8 mouse cellular contexts compared by ENCODE assay signal in genomic region chr16:4642190-4642589, GRCm38 (mm10). TPM values are rescaled to one million over a fixed set of nuclear protein-coding genes. Genes with fewer than 3 reads are reported as not detected.
DNase-seq lines count a peak whose midpoint lies in the region; ATAC-seq and TF ChIP-seq lines count a peak whose summit lies in the region.

No protein-coding gene starts in this region.

- H3K4me2 ChIP-seq in heart, embryonic 14.5 days (ENCODE audit: low read length), result peak overlapping the region; percentile 89
- peak overlapping the region; percentile 72 for H3K4me2 ChIP-seq in kidney, postnatal 0 days (ENCODE audit: low read length)
- peak overlapping the region; percentile 88 for H3K4me2 ChIP-seq in lung, embryonic 14.5 days

- H3K9me3 ChIP-seq in heart, embryonic 14.5 days (ENCODE audit: control insufficient read depth, low read length), result no peaks in the 10 kb centered on the region
- no peaks in the 10 kb centered on the region for H3K9me3 ChIP-seq in kidney, postnatal 0 days (replicated peaks; ENCODE audit: low read length)
- H3K9me3 ChIP-seq in lung, embryonic 14.5 days (ENCODE audit: low read depth, low read length), result no peaks in the 10 kb centered on the region

- peak overlapping the region; percentile 82 to 91 for H3K27ac ChIP-seq in heart, embryonic 14.5 days (replicated peaks in 1 of 2; ENCODE audit: control insufficient read depth in 1 of 2, insufficient read depth in 1 of 2, low read depth in 2 of 2, low read length in 2 of 2)
- H3K27ac ChIP-seq in kidney, postnatal 0 days, result peak overlapping the region; percentile 88
- peak overlapping the region; percentile 93 for H3K27ac ChIP-seq in lung, embryonic 14.5 days (ENCODE audit: low read depth)
- H3K27ac ChIP-seq in thymus, adult 2 months (ENCODE audit: control insufficient read depth, insufficient read depth, low read length), result no peak overlapping the region

- peak; percentile 38; the same call in 1 of the 2 replicates for TF ChIP-seq CTCF in kidney, postnatal 0 days (IDR thresholded peaks at IDR 0.05; ENCODE audit: low read depth)
- TF ChIP-seq CTCF in lung, embryonic 14.5 days (IDR thresholded peaks at IDR 0.05; ENCODE audit: low read depth), result 0 out of 2 replicates have a peak, but pooled peaks have one; percentile 32
- TF ChIP-seq CTCF in thymus, adult 2 months (IDR thresholded peaks at IDR 0.05; ENCODE audit: borderline replicate concordance, control insufficient read depth, extremely low read depth, insufficient read depth, low read length, poor library complexity), result no peak

- H3K9ac ChIP-seq in heart, embryonic 14.5 days (ENCODE audit: low read length), result peak overlapping the region; percentile 9; the same call in 1 of the 2 replicates
- peak overlapping the region; percentile 1; the same call in 1 of the 2 replicates for H3K9ac ChIP-seq in kidney, postnatal 0 days (ENCODE audit: low read depth, low read length)
- peak overlapping the region; percentile 32; the same call in 1 of the 2 replicates for H3K9ac ChIP-seq in lung, embryonic 14.5 days

- peaks cover 52 to 76% of the 10 kb centered on the region in 2 experiments for H3K4me1 ChIP-seq in heart, embryonic 14.5 days (ENCODE audit: control insufficient read depth in 2 of 2, insufficient read depth in 2 of 2, low read length in 2 of 2)
- H3K4me1 ChIP-seq in kidney, postnatal 0 days (replicated peaks; ENCODE audit: insufficient read depth, low read length), result peaks cover 46% of the 10 kb centered on the region
- peaks cover 38% of the 10 kb centered on the region for H3K4me1 ChIP-seq in lung, embryonic 14.5 days (ENCODE audit: insufficient read depth)
- H3K4me1 ChIP-seq in thymus, adult 2 months (replicated peaks; ENCODE audit: control insufficient read depth, insufficient read depth, low read length), result no peaks in the 10 kb centered on the region

- H3K4me3 ChIP-seq in heart, embryonic 14.5 days (ENCODE audit: control insufficient read depth in 1 of 2, insufficient read depth in 1 of 2, low read depth in 1 of 2, low read length in 2 of 2), result peak overlapping the region; percentile 4 to 82; a peak in 2 of 4 replicates
- H3K4me3 ChIP-seq in kidney, postnatal 0 days (replicated peaks; ENCODE audit: low read depth, low read length), result peak overlapping the region; percentile 68
- H3K4me3 ChIP-seq in lung, embryonic 14.5 days (ENCODE audit: low read depth, low read length), result peak overlapping the region; percentile 81
- H3K4me3 ChIP-seq in thymus, adult 2 months (ENCODE audit: control insufficient read depth, insufficient read depth, low read length), result no peak overlapping the region

- peaks cover 17% of the 10 kb centered on the region for H3K36me3 ChIP-seq in heart, embryonic 14.5 days (ENCODE audit: control insufficient read depth, insufficient read depth, low read length)
- 0 out of 2 replicates have a peak, but pooled peaks cover 4% of the 10 kb centered on the region for H3K36me3 ChIP-seq in kidney, postnatal 0 days (ENCODE audit: insufficient read depth, low read length)
- H3K36me3 ChIP-seq in lung, embryonic 14.5 days (ENCODE audit: insufficient read depth), result peaks cover 21% of the 10 kb centered on the region; the same call in 1 of the 2 replicates
- H3K36me3 ChIP-seq in thymus, adult 2 months (ENCODE audit: control insufficient read depth, insufficient read depth, low read length), result no peaks in the 10 kb centered on the region

- ATAC-seq in heart, embryonic 14.5 days (ENCODE audit: insufficient number of reproducible peaks, insufficient read depth, low FRiP score, low read depth), result peak; percentile 63
- ATAC-seq in kidney, postnatal 0 days (replicated peaks; ENCODE audit: low FRiP score, low read depth), result peak; percentile 75
- ATAC-seq in lung, embryonic 14.5 days (ENCODE audit: insufficient read depth), result peak; percentile 75

- TF ChIP-seq POLR2A in thymus, adult 2 months (IDR thresholded peaks at IDR 0.05; ENCODE audit: control insufficient read depth, extremely low read depth, insufficient read depth, low read length, poor library complexity), result no peak

- WGBS in heart, embryonic 14.5 days, result 13% methylated on average over 13 of the region's 13 CpGs
- 15% methylated on average over 13 of the region's 13 CpGs for WGBS in kidney, postnatal 0 days
- WGBS in lung, embryonic 14.5 days, result 15% methylated on average over 13 of the region's 13 CpGs
- 92% methylated on average over 13 of the region's 13 CpGs for WGBS in thymus, adult 2 months

- DNase-seq in ES-CJ7 (ENCODE audit: low read depth, low spot score), result peak; percentile 35
- peak; percentile 69 for DNase-seq in embryo, embryonic 11 days
- DNase-seq in kidney, postnatal 0 days (ENCODE audit: low spot score), result peak; percentile 97
- DNase-seq in lung, embryonic 14.5 days, result peak; percentile 91
- DNase-seq in right cerebral cortex, postnatal 36 days (ENCODE audit: low spot score in 2 of 2), result peak; percentile 60 to 84
- no peak for DNase-seq in thymus, adult 2 months
- no peak for DNase-seq in spleen, postnatal 14 days (ENCODE audit: low spot score in 2 of 2)

- H3K27me3 ChIP-seq in heart, embryonic 14.5 days (ENCODE audit: control insufficient read depth, insufficient read depth, low read length), result no peaks in the 10 kb centered on the region
- H3K27me3 ChIP-seq in kidney, postnatal 0 days (ENCODE audit: insufficient read depth, low read length), result no peaks in the 10 kb centered on the region
- H3K27me3 ChIP-seq in lung, embryonic 14.5 days (ENCODE audit: insufficient read depth, low read length), result no peaks in the 10 kb centered on the region
- H3K27me3 ChIP-seq in thymus, adult 2 months (ENCODE audit: control insufficient read depth, insufficient read depth, low read length), result no peaks in the 10 kb centered on the region

RNA-seq across cellular contexts. Expression of gene Dnaja3, which starts 2.4 kb away (rescaled TPM):
- 68.9 and 70.3 TPM in 2 replicates for polyA plus RNA-seq in heart, embryonic 14.5 days (2014; fragmentation: Nextera tagmentation; extraction: Ambion mirVana)
- 87.8 and 89.3 TPM in 2 replicates for polyA plus RNA-seq in kidney, postnatal 0 days (2015; fragmentation: Nextera tagmentation; extraction: Ambion mirVana)
- 58.7 and 59.3 TPM in 2 replicates for polyA plus RNA-seq in lung, embryonic 14.5 days (2014; fragmentation: Nextera tagmentation; extraction: Ambion mirVana)
- 18.3 and 19.7 TPM in 2 replicates for polyA plus RNA-seq in thymus, adult 2 months (2012; rRNA removed)

RNA-seq across cellular contexts. Expression of gene Vasn, which starts 2.4 kb away (rescaled TPM):
- 11.9 and 12.8 TPM in 2 replicates for polyA plus RNA-seq in heart, embryonic 14.5 days (2014; fragmentation: Nextera tagmentation; extraction: Ambion mirVana)
- 20.4 and 21.1 TPM in 2 replicates for polyA plus RNA-seq in kidney, postnatal 0 days (2015; fragmentation: Nextera tagmentation; extraction: Ambion mirVana)
- polyA plus RNA-seq in lung, embryonic 14.5 days (2014; fragmentation: Nextera tagmentation; extraction: Ambion mirVana), result 23.1 and 23.5 TPM in 2 replicates
- polyA plus RNA-seq in thymus, adult 2 months (2012; rRNA removed), result 5.3 and 8.1 TPM in 2 replicates

RNA-seq across cellular contexts. Expression of gene Pam16, which starts 17.4 kb away (rescaled TPM):
- 157 and 165 TPM in 2 replicates for polyA plus RNA-seq in heart, embryonic 14.5 days (2014; fragmentation: Nextera tagmentation; extraction: Ambion mirVana)
- 105 and 106 TPM in 2 replicates for polyA plus RNA-seq in kidney, postnatal 0 days (2015; fragmentation: Nextera tagmentation; extraction: Ambion mirVana)
- polyA plus RNA-seq in lung, embryonic 14.5 days (2014; fragmentation: Nextera tagmentation; extraction: Ambion mirVana), result 81.9 and 86.3 TPM in 2 replicates
- 35.7 and 40.4 TPM in 2 replicates for polyA plus RNA-seq in thymus, adult 2 months (2012; rRNA removed)

RNA-seq across cellular contexts. Expression of gene Coro7, which starts 37.4 kb away (rescaled TPM):
- 11.9 TPM in 2 replicates for polyA plus RNA-seq in heart, embryonic 14.5 days (2014; fragmentation: Nextera tagmentation; extraction: Ambion mirVana)
- 13.1 and 16.8 TPM in 2 replicates for polyA plus RNA-seq in kidney, postnatal 0 days (2015; fragmentation: Nextera tagmentation; extraction: Ambion mirVana)
- polyA plus RNA-seq in lung, embryonic 14.5 days (2014; fragmentation: Nextera tagmentation; extraction: Ambion mirVana), result 13.1 and 15.1 TPM in 2 replicates
- 391 and 423 TPM in 2 replicates for polyA plus RNA-seq in thymus, adult 2 months (2012; rRNA removed)

RNA-seq across cellular contexts. Expression of gene Glis2, which starts 47.7 kb away (rescaled TPM):
- 17.8 and 21.4 TPM in 2 replicates for polyA plus RNA-seq in heart, embryonic 14.5 days (2014; fragmentation: Nextera tagmentation; extraction: Ambion mirVana)
- polyA plus RNA-seq in kidney, postnatal 0 days (2015; fragmentation: Nextera tagmentation; extraction: Ambion mirVana), result 74.6 and 78.8 TPM in 2 replicates
- 24.4 and 29.2 TPM in 2 replicates for polyA plus RNA-seq in lung, embryonic 14.5 days (2014; fragmentation: Nextera tagmentation; extraction: Ambion mirVana)
- polyA plus RNA-seq in thymus, adult 2 months (2012; rRNA removed), result 11.8 and 14.3 TPM in 2 replicates

Comparison
In these comparisons a context has a peak if more than half of its experiments do, and no peak if none do; other contexts are left out.
1. DNase-seq: peak in ES-CJ7 (single experiment), embryo, embryonic 11 days (single experiment), kidney, postnatal 0 days (single experiment), lung, embryonic 14.5 days (single experiment) and right cerebral cortex, postnatal 36 days (2 of 2); none in thymus, adult 2 months (single experiment) and spleen, postnatal 14 days (0 of 2).
2. Peak in every context shown above with its lines, with median percentiles within 50 percentile points of each other: ATAC-seq, H3K4me2 ChIP-seq and H3K9ac ChIP-seq.